Mouse (Mus musculus) myocyte (in vitro differentiated cells): ENCODE data around the gene Cebpb. TPM values are rescaled to one million over a fixed set of nuclear protein-coding genes. Genes with fewer than 3 reads are reported as not detected.

ENCODE experiments used
- H3K27me3 ChIP-seq: one replicate; pipeline ENCODE4 v1.6.1; 2011; ENCODE audit not compliant: control insufficient read depth, insufficient read depth, insufficient read length
- H3K36me3 ChIP-seq: one replicate; pipeline ENCODE4 v1.6.1; 2011; ENCODE audit not compliant: control insufficient read depth, insufficient read depth
- H3K4me2 ChIP-seq: one replicate; pipeline ENCODE4 v1.6.1; 2011; ENCODE audit warnings: low read depth, control low read depth
- H3K4me3 ChIP-seq: one replicate; pipeline ENCODE4 v1.5.1; 2011; ENCODE audit warnings: mild to moderate bottlenecking, control low read depth, moderate library complexity
- H3K79me2 ChIP-seq: one replicate; pipeline ENCODE4 v1.6.1; 2011; ENCODE audit not compliant: control insufficient read depth, insufficient read depth
- H3ac ChIP-seq: one replicate; pipeline ENCODE4 v1.6.1; 2011; ENCODE audit not compliant: control insufficient read depth, insufficient read length
- CEBPB ChIP-seq: IDR thresholded peaks from 2 replicates; pipeline ENCODE4 v1.6.1; 2011; ENCODE audit warnings: mild to moderate bottlenecking, moderate library complexity; ENCODE audit not compliant: poor library complexity, insufficient read depth, severe bottlenecking
- E2F4 ChIP-seq: IDR thresholded peaks from one replicate; pipeline ENCODE4 v1.6.1; 2011; ENCODE audit warnings: mild to moderate bottlenecking, control low read depth, moderate library complexity; ENCODE audit not compliant: insufficient read depth
- MAX ChIP-seq: IDR thresholded peaks from one replicate; pipeline ENCODE4 v1.6.1; 2011; ENCODE audit warnings: low read depth, mild to moderate bottlenecking, control low read depth
- MYOD1 ChIP-seq, 3 experiments: IDR thresholded peaks; one replicate each; pipeline ENCODE4 v1.6.1; 2011; ENCODE audit warnings: control low read depth in 2 of 3, low read depth in 2 of 3, mild to moderate bottlenecking in 2 of 3, moderate library complexity in 1 of 3; ENCODE audit not compliant: insufficient read length in 2 of 3, control insufficient read depth in 1 of 3
- MYOG ChIP-seq, 3 experiments: IDR thresholded peaks; one replicate each; pipeline ENCODE4 v1.6.1; 2011; ENCODE audit warnings: control low read depth in 2 of 3, low read depth in 2 of 3, mild to moderate bottlenecking in 2 of 3; ENCODE audit not compliant: insufficient read length in 2 of 3, control insufficient read depth in 1 of 3, insufficient read depth in 1 of 3
- POLR2A ChIP-seq: IDR thresholded peaks from one replicate; pipeline ENCODE4 v1.6.1; 2011; ENCODE audit warnings: low read depth, mild to moderate bottlenecking, control low read depth, moderate library complexity; ENCODE audit not compliant: insufficient read length
- POLR2AphosphoS2 ChIP-seq: IDR thresholded peaks from one replicate; pipeline ENCODE4 v1.6.1; 2011; ENCODE audit warnings: low read depth, control low read depth; ENCODE audit not compliant: insufficient read length
- REST ChIP-seq: IDR thresholded peaks from one replicate; pipeline ENCODE4 v1.6.1; 2011; ENCODE audit warnings: mild to moderate bottlenecking, control low read depth, moderate library complexity; ENCODE audit not compliant: insufficient read depth, insufficient read length
- SRF ChIP-seq: IDR thresholded peaks from one replicate; pipeline ENCODE4 v1.6.1; 2011; ENCODE audit warnings: low read depth; ENCODE audit not compliant: control insufficient read depth, insufficient read length
- TCF12 ChIP-seq: IDR thresholded peaks from one replicate; pipeline ENCODE4 v1.6.1; 2011; ENCODE audit warnings: mild to moderate bottlenecking, control low read depth; ENCODE audit not compliant: poor library complexity, insufficient read depth, severe bottlenecking
- TCF3 ChIP-seq: IDR thresholded peaks from one replicate; pipeline ENCODE4 v1.6.1; 2011; ENCODE audit warnings: low read depth, control low read depth; ENCODE audit not compliant: insufficient read length
- USF1 ChIP-seq: IDR thresholded peaks from one replicate; pipeline ENCODE4 v1.6.1; 2011; ENCODE audit warnings: low read depth, mild to moderate bottlenecking, control low read depth, moderate library complexity
- polyA plus RNA-seq: library from polyadenylated mRNA; unstranded; fragments of >200 nt; fragmentation: generic; extraction: Trizol; gene quantifications from one replicate; pipeline ENCODE4 v1.2.1, GENCODE M21; 2012; ENCODE audit warnings: missing spikeins

Cebpb gene
- polyA plus RNA-seq, 1 experiment = 74.7 TPM

GRCm38 (mm10) chr2:167690962-167691311 lies 2.2 kb downstream of the Cebpb start:
- no peak for TF ChIP-seq REST
- TF ChIP-seq E2F4 = no peak
- no peak for TF ChIP-seq MYOG (IDR thresholded peaks at IDR 0.05; ENCODE audit: control insufficient read depth in 1 of 3, insufficient read depth in 1 of 3, insufficient read length in 2 of 3, low read depth in 2 of 3)
- TF ChIP-seq USF1 = no peak
- TF ChIP-seq MAX = no peak
- no peak for TF ChIP-seq POLR2AphosphoS2
- no peak for TF ChIP-seq MYOD1 (IDR thresholded peaks at IDR 0.05; ENCODE audit: control insufficient read depth in 1 of 3, insufficient read length in 2 of 3, low read depth in 2 of 3)
- no peak for TF ChIP-seq POLR2A
- TF ChIP-seq CEBPB = no peak
- TF ChIP-seq SRF = no peak
- no peak for TF ChIP-seq TCF12
- TF ChIP-seq TCF3 = no peak

DNA sequence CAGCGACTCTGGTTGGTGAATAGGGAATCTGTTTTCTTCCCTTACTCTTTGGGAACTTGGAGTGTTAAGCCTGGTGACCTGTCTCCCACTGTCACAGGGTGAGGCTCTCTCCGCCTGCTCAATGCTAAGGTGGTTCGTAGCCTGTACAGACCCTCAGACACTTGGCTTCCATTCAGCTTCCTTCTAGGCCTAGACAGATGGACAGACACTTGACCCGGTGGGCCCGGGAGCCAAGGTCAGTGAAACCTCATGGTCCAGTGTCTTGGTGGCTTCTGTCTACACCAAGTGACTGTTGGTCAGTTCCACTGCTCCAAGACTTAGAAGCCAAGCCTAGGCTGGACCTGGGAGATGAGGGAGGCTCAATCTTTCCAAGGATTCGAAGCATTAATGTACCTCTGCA lies 2.7 kb downstream of the Cebpb start:
- H3K36me3 ChIP-seq = peaks cover 13% of the 10 kb centered on the region
- H3K79me2 ChIP-seq = peaks cover 28% of the 10 kb centered on the region
- H3ac ChIP-seq = no peak overlapping the region
- peak overlapping the region; percentile 95 for H3K4me3 ChIP-seq
- TF ChIP-seq CEBPB = no peak
- TF ChIP-seq E2F4 = no peak
- TF ChIP-seq USF1 = no peak
- TF ChIP-seq TCF3 = no peak
- TF ChIP-seq POLR2AphosphoS2 = no peak
- TF ChIP-seq POLR2A = no peak
- no peak for TF ChIP-seq MYOG (IDR thresholded peaks at IDR 0.05; ENCODE audit: control insufficient read depth in 1 of 3, insufficient read depth in 1 of 3, insufficient read length in 2 of 3, low read depth in 2 of 3)
- no peak for TF ChIP-seq TCF12
- TF ChIP-seq MYOD1 (IDR thresholded peaks at IDR 0.05; ENCODE audit: control insufficient read depth in 1 of 3, insufficient read length in 2 of 3, low read depth in 2 of 3) = no peak
- TF ChIP-seq MAX = no peak
- no peak for TF ChIP-seq SRF
- TF ChIP-seq REST = no peak
- no peaks in the 10 kb centered on the region for H3K27me3 ChIP-seq
- peak overlapping the region; percentile 91 for H3K4me2 ChIP-seq

More at GRCm38 (mm10) chr2:167690962-167691311, 2.2 kb downstream of the Cebpb start:
- Histone ChIP-seq H3ac (peak overlapping the region; percentile 97), H3K4me2 (peak overlapping the region; percentile 91), H3K79me2 (peaks cover 28% of the 10 kb centered on the region), H3K4me3 (peak overlapping the region; percentile 95), H3K27me3 (no peaks in the 10 kb centered on the region), H3K36me3 (peaks cover 13% of the 10 kb centered on the region)

GRCm38 (mm10) chr2:167691871-167692661 lies 3.4 kb downstream of the Cebpb start:
- TF ChIP-seq POLR2A (peak; percentile 53), MAX (no peak), POLR2AphosphoS2 (peak; percentile 64)
- Histone ChIP-seq H3K4me3 (peak overlapping the region; percentile 95), H3K4me2 (peak overlapping the region; percentile 91), H3K36me3 (peaks cover 13% of the 10 kb centered on the region), H3K27me3 (no peaks in the 10 kb centered on the region), H3K79me2 (peaks cover 28% of the 10 kb centered on the region), H3ac (no peak overlapping the region)

DNA sequence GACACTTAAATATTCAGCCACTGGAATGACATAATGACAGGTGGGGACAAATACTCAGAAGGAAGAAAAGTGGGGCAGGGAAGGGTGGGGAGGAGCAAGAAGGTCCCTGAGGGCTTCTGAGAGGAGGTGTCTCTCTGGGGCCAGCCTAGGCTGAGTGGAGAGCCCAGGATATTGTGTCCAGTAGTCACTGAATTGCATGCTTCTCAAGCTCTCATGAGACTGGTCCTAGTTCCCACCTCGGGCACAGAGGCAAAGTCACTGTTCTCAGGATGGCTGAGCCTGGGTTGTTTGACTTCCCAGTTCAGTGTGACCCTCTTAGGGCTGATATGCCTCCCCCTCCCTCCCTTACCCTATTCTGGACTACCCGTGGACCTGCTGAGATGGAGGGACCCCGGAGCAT lies 4.1 kb downstream of the Cebpb start:
- Histone ChIP-seq H3K4me2 (peak overlapping the region; percentile 91), H3K79me2 (peaks cover 28% of the 10 kb centered on the region), H3K27me3 (no peaks in the 10 kb centered on the region), H3K36me3 (peaks cover 13% of the 10 kb centered on the region), H3K4me3 (peak overlapping the region; percentile 95), H3ac (no peak overlapping the region)
- TF ChIP-seq REST (no peak), POLR2AphosphoS2 (peak; percentile 60), POLR2A (peak; percentile 42)

- peak; percentile 31 for TF ChIP-seq POLR2A
- no peak for TF ChIP-seq SRF
- TF ChIP-seq POLR2AphosphoS2 = peak; percentile 82
- H3ac ChIP-seq = no peak overlapping the region
- H3K27me3 ChIP-seq = no peaks in the 10 kb centered on the region
- peaks cover 28% of the 10 kb centered on the region for H3K79me2 ChIP-seq
- H3K4me3 ChIP-seq = no peak overlapping the region
- H3K36me3 ChIP-seq = peaks cover 13% of the 10 kb centered on the region
- no peak overlapping the region for H3K4me2 ChIP-seq
Observed at GRCm38 (mm10) chr2:167693540-167693939, 4.8 kb downstream of the Cebpb start.
